ENCODE assay signal across 18 mouse cellular contexts in the genomic region with DNA sequence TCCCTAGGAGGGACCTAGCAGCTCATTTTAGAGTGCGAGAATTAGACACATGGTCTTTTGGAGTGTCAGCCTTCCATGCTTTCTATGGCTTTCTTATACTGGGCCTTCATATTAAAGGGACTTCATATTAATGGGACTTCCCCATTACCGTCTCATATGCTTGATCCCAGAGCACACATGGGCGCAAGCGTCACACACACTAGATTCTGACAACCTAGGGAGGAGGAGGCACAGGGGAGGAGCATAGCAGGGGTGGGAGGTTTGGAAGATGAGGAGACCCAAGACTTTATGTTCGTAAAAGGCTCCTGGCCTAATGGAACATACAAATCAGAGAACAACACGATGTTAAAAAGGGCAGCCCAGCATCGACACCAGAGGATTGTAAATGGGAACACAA. TPM values are rescaled to one million over a fixed set of nuclear protein-coding genes. Genes with fewer than 3 reads are reported as not detected.
DNase-seq lines count a peak whose midpoint lies in the region; ATAC-seq and TF ChIP-seq lines count a peak whose summit lies in the region.
"Had no signal": no experiment of that assay in that cellular context is flagged by ENCODE, and none has a peak within 500 bp of the region (broad histone marks: within the 10 kb centered on the region; RNA-seq: fewer than 3 reads in every experiment).

No protein-coding gene starts in this region.

- no peak overlapping the region for H3K4me3 ChIP-seq in embryonic facial prominence, embryonic 12.5 days
- H3K4me3 ChIP-seq in embryonic facial prominence, embryonic 10.5 days: no peak overlapping the region
- no peak overlapping the region for H3K4me3 ChIP-seq in bone marrow macrophage, adult 2 months (ENCODE audit: insufficient read depth, low read length)
- H3K4me3 ChIP-seq in hindbrain, embryonic 12.5 days: no peak overlapping the region
- H3K4me3 ChIP-seq in midbrain, embryonic 13.5 days (replicated peaks): no peak overlapping the region
- H3K4me3 ChIP-seq: limb, embryonic 13.5 days had no signal

- TF ChIP-seq POLR2A in bone marrow macrophage, adult 2 months (IDR thresholded peaks at IDR 0.05; ENCODE audit: borderline replicate concordance, low read depth, low read length): no peak

- H3K36me3 ChIP-seq in embryonic facial prominence, embryonic 12.5 days: 0 out of 2 replicates have a peak, but pooled peaks cover 5% of the 10 kb centered on the region
- peaks cover 15% of the 10 kb centered on the region for H3K36me3 ChIP-seq in embryonic facial prominence, embryonic 10.5 days (replicated peaks)
- H3K36me3 ChIP-seq in hindbrain, embryonic 12.5 days: no peaks in the 10 kb centered on the region
- no peaks in the 10 kb centered on the region for H3K36me3 ChIP-seq in midbrain, embryonic 13.5 days

- no peak for DNase-seq in embryonic facial prominence, embryonic 10.5 days (ENCODE audit: low spot score)
- DNase-seq in heart, adult 8-10 months (ENCODE audit: low spot score): no peak
- no peak for DNase-seq in left cerebral cortex, adult 9 months (ENCODE audit: low spot score in 2 of 2)
- no peak for DNase-seq in lung, postnatal 36 days
- DNase-seq: heart, postnatal 36 days; kidney, postnatal 25 days; lung, adult 2 months had no signal

- TF ChIP-seq CTCF in bone marrow macrophage, adult 2 months (IDR thresholded peaks at IDR 0.05; ENCODE audit: low read depth, low read length): no peak

- H3K27me3 ChIP-seq in embryonic facial prominence, embryonic 12.5 days: no peaks in the 10 kb centered on the region
- H3K27me3 ChIP-seq in embryonic facial prominence, embryonic 10.5 days (replicated peaks; ENCODE audit: low read depth, poor library complexity, severe bottlenecking): no peaks in the 10 kb centered on the region
- H3K27me3 ChIP-seq in hindbrain, embryonic 12.5 days: no peaks in the 10 kb centered on the region
- H3K27me3 ChIP-seq in midbrain, embryonic 13.5 days: no peaks in the 10 kb centered on the region
- H3K27me3 ChIP-seq: limb, embryonic 13.5 days had no signal

- 83% methylated on average over 7 of the region's 7 CpGs for WGBS in embryonic facial prominence, embryonic 12.5 days
- WGBS in embryonic facial prominence, embryonic 10.5 days: 84% methylated on average over 7 of the region's 7 CpGs
- 59% methylated on average over 7 of the region's 7 CpGs for WGBS in hindbrain, embryonic 12.5 days
- 59% methylated on average over 7 of the region's 7 CpGs for WGBS in midbrain, embryonic 13.5 days

- peaks cover 30% of the 10 kb centered on the region for H3K4me1 ChIP-seq in embryonic facial prominence, embryonic 12.5 days
- peaks cover 63% of the 10 kb centered on the region for H3K4me1 ChIP-seq in embryonic facial prominence, embryonic 10.5 days
- peaks cover 21% of the 10 kb centered on the region for H3K4me1 ChIP-seq in bone marrow macrophage, adult 2 months (ENCODE audit: control insufficient read depth, insufficient read depth, low read length)
- H3K4me1 ChIP-seq in hindbrain, embryonic 12.5 days: peaks cover 42% of the 10 kb centered on the region
- peaks cover 37% of the 10 kb centered on the region for H3K4me1 ChIP-seq in midbrain, embryonic 13.5 days (replicated peaks)

- H3K27ac ChIP-seq in embryonic facial prominence, embryonic 12.5 days: peak overlapping the region; percentile 50; the same call in 1 of the 2 replicates
- no peak overlapping the region for H3K27ac ChIP-seq in embryonic facial prominence, embryonic 10.5 days (replicated peaks)
- H3K27ac ChIP-seq in bone marrow macrophage, adult 2 months (ENCODE audit: insufficient read depth, low read depth, low read length): 0 out of 2 replicates have a peak overlapping the region, but pooled peaks have one; percentile 68
- peak overlapping the region; percentile 84 for H3K27ac ChIP-seq in hindbrain, embryonic 12.5 days
- H3K27ac ChIP-seq in midbrain, embryonic 13.5 days: peak overlapping the region; percentile 54
- H3K27ac ChIP-seq: limb, embryonic 13.5 days had no signal

- H3K9me3 ChIP-seq in embryonic facial prominence, embryonic 12.5 days: no peaks in the 10 kb centered on the region
- no peaks in the 10 kb centered on the region for H3K9me3 ChIP-seq in embryonic facial prominence, embryonic 10.5 days
- no peaks in the 10 kb centered on the region for H3K9me3 ChIP-seq in hindbrain, embryonic 12.5 days (replicated peaks)
- no peaks in the 10 kb centered on the region for H3K9me3 ChIP-seq in midbrain, embryonic 13.5 days
- H3K9me3 ChIP-seq: limb, embryonic 13.5 days had no signal

- H3K9ac ChIP-seq in embryonic facial prominence, embryonic 12.5 days: no peak overlapping the region
- H3K9ac ChIP-seq in hindbrain, embryonic 12.5 days: no peak overlapping the region
- no peak overlapping the region for H3K9ac ChIP-seq in midbrain, embryonic 13.5 days (replicated peaks)
- H3K9ac ChIP-seq: limb, embryonic 13.5 days had no signal

- H3K4me2 ChIP-seq in embryonic facial prominence, embryonic 12.5 days (replicated peaks): no peak overlapping the region
- peak overlapping the region; percentile 3; the same call in 1 of the 2 replicates for H3K4me2 ChIP-seq in hindbrain, embryonic 12.5 days (replicated peaks)
- no peak overlapping the region for H3K4me2 ChIP-seq in midbrain, embryonic 13.5 days (replicated peaks)
- H3K4me2 ChIP-seq: limb, embryonic 13.5 days had no signal

- ATAC-seq in embryonic facial prominence, embryonic 12.5 days (ENCODE audit: insufficient number of reproducible peaks, insufficient read depth, low FRiP score, low TSS enrichment): no peak
- peak; percentile 11; the same call in 1 of the 2 replicates for ATAC-seq in hindbrain, embryonic 12.5 days (ENCODE audit: low FRiP score)
- ATAC-seq in midbrain, embryonic 13.5 days: peak; percentile 55
- ATAC-seq: Patski had no signal

RNA-seq across cellular contexts. Expression of gene Clmp, which starts 23.4 kb away (rescaled TPM):
- 75.9 and 81.8 TPM in 2 replicates for polyA plus RNA-seq in embryonic facial prominence, embryonic 12.5 days (2016; fragmentation: Nextera tagmentation; extraction: Ambion mirVana)
- 35.5 and 45.6 TPM in 2 replicates for polyA plus RNA-seq in embryonic facial prominence, embryonic 10.5 days (2016; fragmentation: Nextera tagmentation; extraction: Ambion mirVana)
- 2.0 TPM in 2 replicates for polyA plus RNA-seq in bone marrow macrophage, adult 2 months (2012; ENCODE audit: insufficient read depth, insufficient read length, missing spikeins)
- polyA plus RNA-seq in hindbrain, embryonic 12.5 days (2016; fragmentation: Nextera tagmentation; extraction: Ambion mirVana): 59.6 and 62.0 TPM in 2 replicates
- 43.6 and 45.8 TPM in 2 replicates for polyA plus RNA-seq in midbrain, embryonic 13.5 days (2015; fragmentation: Nextera tagmentation; extraction: Ambion mirVana)
- 1 to 10 TPM; 3.3 to 4.4 (median 4.0) TPM for total RNA-seq in heart, adult 8-10 months (2022)

RNA-seq across cellular contexts. Expression of gene Gm21915, which starts 38.7 kb away (rescaled TPM):
- polyA plus RNA-seq in embryonic facial prominence, embryonic 12.5 days (2016; fragmentation: Nextera tagmentation; extraction: Ambion mirVana): not detected in 2 replicates
- polyA plus RNA-seq in embryonic facial prominence, embryonic 10.5 days (2016; fragmentation: Nextera tagmentation; extraction: Ambion mirVana): not detected in 2 replicates
- polyA plus RNA-seq in bone marrow macrophage, adult 2 months (2012; ENCODE audit: insufficient read depth, insufficient read length, missing spikeins): not detected in 2 replicates
- polyA plus RNA-seq in hindbrain, embryonic 12.5 days (2016; fragmentation: Nextera tagmentation; extraction: Ambion mirVana): not detected in 2 replicates
- not detected in 2 replicates for polyA plus RNA-seq in midbrain, embryonic 13.5 days (2015; fragmentation: Nextera tagmentation; extraction: Ambion mirVana)
- not detected for total RNA-seq in heart, adult 8-10 months (2022)
- total RNA-seq: adrenal gland, adult 18-20 months; granulocyte monocyte progenitor cell, adult 5-6 weeks; heart, postnatal 36 days; layer of hippocampus, postnatal 14 days; megakaryocyte-erythroid progenitor cell, adult 5-6 weeks had no signal
- polyA plus RNA-seq: frontal cortex, adult 2 months; limb, embryonic 13.5 days; lung, adult 2 months; Patski had no signal

Comparison
In these comparisons a context has a peak if more than half of its experiments do, and no peak if none do; other contexts are left out.
1. RNA of gene Clmp, which starts 23.4 kb away (polyA plus RNA-seq): 75.9 to 81.8 TPM in embryonic facial prominence, embryonic 12.5 days, 59.6 to 62.0 TPM in hindbrain, embryonic 12.5 days, 43.6 to 45.8 TPM in midbrain, embryonic 13.5 days and 35.5 to 45.6 TPM in embryonic facial prominence, embryonic 10.5 days; 2.0 TPM in bone marrow macrophage, adult 2 months; every median in the first group is over 10 times any median in the second.